Mouse (Mus musculus) layer of hippocampus, adult 9-10 months (tissue): ENCODE data around the gene Mkrn2.

Experiments used
- DNase-seq: peaks from one replicate; pipeline ENCODE4 v3.0.0; 2022; ENCODE audit warnings: low spot score

The Mkrn2 gene

DNA sequence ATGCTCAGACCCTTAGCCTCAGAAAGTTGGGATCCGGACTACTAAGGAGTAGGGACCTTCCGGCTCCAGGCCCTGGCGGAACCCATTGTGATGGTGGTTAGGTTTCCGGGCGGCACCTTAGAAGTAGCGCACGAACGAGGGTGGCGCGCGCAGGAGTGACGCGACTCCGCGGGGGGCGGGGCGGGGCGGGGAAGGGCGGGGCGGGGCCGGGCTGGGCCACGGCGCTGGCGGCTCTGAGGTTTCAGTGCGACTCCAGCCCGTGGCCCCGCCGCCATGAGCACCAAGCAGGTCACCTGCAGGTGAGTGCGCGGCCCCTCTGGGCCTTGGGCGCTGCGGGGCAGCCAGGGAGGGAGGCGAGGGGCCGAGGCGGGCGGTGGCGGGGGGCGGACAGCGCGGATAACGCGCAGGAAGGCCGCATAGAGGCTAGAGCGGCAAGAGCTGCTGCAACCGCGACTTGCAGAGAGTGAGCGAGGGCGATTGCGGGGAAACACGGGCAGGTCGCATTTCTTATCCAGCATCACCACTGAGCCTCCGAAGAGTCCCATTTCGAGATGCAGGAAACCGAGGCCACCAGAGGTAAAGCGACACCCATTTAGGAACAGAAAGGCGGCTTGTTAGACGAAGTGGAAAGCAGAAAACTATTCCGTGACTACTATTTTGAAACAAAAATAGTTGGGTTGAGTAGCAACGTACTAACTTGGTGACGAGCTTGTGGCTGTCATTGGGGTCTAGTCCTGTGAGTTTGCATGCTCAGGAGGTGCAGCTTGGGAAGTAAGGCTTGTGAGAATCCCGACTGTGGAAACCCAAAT, at the start of gene Mkrn2:
Gene Mkrn2 (plus strand): TSS at position 188 of the 809 bp plus-strand sequence.
- DNase-seq, result peak; percentile 51

DNA sequence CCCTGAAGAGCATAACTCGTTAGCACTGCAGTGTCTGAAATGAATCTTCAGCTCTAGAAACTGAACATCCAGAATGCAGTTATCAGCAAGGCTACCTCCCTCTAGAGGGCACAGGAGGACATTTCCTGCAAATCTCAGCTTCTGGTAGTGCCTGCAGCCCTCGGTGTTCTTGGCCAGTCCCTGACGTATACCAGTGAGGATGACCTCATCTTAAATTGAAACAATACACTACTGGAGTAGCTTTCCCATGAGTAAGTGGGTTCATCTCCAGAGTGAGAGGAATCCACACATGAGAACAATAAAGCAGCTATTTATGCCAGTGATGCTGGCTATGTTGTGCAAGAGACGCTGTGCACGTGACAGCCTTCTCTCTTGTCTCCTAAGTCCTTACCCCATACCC, 46.2 kb upstream of the Mkrn2 start:
- DNase-seq, result no peak

DNA sequence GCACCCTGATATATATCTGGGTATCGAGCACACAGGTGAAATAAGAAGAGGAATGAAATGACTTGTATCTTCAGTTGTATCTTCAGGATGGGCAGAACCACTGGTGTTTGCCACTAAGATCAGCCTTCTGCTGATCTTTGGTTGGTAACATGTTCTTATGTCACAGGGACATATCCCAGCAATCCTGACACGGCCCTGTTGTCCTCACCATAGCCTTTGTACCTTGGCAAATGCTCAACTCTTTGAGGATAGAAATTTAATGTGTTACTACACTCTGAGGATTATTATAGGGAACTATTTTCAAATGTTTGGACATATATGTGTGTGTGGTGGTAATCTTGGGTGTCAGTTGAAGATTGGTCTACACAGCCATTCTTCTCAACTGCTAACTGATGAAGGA, 43.5 kb upstream of the Mkrn2 start:
- no peak for DNase-seq

DNA sequence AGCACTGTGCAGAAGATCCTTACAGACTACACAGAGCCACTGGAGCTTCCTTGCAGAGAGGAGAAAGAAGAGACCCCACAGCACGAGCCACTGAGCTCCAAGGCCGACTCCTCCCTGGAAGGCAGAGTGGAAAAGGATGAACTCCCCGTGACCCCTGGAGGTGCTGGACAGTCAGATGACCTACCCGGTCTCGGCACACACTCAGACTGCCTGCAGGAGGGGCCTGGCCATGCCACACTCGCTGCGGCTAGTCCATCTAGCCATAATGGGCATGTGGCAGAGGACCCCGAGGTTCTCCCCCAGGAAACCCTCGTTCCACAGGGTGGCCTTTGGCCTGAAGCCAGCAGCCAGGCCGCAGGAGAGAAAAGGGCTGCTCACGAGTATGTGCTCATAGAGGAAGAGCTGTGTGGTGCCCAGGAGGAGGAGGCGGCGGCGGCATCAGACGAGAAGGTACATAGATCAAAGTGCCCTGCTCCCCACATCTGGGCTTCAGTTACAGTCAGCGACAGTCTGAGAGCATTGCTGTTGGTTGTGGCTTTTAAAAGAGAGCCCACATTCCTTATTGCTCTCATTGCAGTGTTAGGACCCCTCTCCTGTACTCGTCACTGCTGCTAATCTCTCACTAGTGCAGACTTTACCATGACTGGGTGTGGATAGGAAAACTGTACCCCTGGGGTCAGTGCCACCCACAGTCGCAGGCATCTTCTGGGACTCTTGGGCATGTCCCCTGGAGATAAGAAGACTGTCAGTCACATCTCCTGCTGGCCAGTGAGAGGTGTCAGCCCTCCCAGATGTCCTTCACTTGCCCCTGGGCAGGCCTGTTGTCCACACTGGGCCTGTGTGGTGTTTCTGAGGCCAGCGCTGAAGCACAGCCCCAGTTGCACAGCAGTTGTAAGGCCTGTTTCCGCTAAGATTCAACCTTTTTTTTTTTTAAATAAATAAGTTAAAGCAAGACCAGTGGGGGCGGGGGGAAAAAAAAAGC, 41.8 kb upstream of the Mkrn2 start:
- no peak for DNase-seq

DNA sequence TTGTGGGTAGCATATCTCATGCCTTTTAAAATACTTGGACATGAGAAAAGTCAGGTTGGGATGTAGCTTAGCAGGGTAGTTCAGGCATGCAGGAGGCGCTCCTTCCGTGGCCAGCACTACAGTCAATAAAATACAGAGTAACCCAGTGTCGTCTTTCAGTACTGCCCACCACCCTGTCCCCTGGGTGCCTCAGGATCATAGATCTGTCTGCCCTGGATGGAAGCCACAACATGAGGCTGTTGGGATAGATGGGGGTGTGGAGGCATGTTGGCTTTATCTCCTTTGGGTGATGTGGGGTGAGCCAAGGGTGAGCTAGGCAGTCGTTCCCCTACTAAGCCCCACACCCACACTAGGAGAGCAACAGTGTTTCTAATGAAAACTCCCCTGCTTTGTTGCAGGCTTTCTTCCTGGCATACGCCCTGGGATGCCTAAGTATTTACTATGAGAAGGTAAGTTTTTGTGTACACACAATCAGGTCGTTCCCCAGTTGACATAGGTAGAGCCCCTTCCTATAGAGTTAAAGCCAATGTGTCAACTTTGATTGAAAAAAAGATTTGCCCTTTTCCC, 36.1 kb upstream of the Mkrn2 start:
- DNase-seq, result no peak

DNA sequence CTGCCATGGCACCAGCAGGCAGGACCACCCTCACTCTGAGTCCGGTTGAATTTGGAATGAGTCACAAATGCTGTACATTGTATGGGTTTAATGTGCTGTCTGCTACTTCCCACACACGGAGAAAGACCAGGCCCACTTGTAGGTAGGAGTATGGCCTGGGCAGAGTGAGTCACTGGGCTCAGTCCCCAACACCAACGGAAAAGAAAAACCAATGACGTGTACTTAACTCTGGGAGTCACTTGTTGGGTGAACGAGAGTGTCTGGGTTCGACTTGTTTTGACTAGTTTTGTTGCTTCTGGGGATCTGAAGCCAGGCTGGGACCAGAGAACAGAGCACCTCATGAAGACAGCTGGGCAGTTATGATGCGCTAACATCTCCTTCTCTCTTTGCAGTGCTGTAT, 27.5 kb upstream of the Mkrn2 start:
- DNase-seq, result no peak

DNA sequence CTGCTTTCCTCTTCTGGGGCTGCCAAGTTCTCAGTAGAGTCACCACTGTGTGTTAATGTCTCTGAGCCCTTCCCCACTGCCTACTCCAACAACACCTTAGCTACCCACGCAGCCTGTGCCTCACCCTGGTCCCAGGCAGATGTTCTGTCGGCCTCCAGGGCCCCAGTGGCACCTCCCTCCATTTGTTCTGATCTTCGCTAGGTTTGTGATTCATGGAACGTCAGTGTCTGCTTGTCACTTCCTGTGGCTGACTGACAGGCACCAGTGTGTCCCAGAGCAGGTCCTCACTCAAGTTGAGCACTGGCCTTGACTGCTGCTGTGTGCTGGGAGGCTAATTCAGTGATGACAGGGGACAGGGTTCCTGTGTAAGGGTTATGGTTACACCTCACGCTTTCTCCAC, 24.3 kb upstream of the Mkrn2 start:
- no peak for DNase-seq

DNA sequence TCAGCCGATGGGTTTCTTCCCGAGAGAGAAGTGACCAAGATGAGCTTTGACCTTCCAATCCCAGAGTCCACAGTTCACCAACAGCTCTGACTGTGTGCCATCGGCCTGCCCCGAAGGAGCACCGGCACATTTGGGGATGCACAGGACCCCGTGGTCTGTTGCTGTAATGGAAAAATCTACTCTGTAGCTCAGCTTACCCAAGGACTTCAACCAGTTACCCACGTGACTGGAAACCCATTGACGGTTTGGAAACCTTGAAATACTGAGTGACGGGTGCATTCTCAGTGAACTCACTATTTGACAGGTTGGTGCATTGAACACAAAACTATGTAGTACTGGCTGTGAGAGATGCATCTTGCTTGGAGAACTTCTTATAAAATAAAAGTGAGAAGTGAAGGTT, 23.8 kb upstream of the Mkrn2 start:
- no peak for DNase-seq

DNA sequence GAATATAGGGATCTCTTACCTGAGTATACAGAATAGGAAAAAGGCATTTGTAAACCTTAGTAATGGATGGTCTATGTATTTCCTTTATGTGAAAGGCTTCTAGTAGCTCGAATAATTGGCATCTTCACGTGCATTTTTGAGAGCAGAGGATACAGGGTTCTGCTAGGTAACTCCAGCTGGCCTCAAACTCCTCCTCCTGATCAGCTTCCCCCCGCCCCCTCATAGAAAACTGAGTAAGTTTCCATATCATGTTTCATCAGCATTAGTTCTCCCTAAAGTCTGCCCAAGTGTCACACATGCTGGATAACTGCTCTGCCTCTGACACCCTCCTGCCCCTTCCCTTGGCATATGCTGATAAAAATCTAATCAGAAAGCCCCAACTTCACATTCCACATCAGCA, 20.9 kb upstream of the Mkrn2 start:
- DNase-seq, result no peak

DNA sequence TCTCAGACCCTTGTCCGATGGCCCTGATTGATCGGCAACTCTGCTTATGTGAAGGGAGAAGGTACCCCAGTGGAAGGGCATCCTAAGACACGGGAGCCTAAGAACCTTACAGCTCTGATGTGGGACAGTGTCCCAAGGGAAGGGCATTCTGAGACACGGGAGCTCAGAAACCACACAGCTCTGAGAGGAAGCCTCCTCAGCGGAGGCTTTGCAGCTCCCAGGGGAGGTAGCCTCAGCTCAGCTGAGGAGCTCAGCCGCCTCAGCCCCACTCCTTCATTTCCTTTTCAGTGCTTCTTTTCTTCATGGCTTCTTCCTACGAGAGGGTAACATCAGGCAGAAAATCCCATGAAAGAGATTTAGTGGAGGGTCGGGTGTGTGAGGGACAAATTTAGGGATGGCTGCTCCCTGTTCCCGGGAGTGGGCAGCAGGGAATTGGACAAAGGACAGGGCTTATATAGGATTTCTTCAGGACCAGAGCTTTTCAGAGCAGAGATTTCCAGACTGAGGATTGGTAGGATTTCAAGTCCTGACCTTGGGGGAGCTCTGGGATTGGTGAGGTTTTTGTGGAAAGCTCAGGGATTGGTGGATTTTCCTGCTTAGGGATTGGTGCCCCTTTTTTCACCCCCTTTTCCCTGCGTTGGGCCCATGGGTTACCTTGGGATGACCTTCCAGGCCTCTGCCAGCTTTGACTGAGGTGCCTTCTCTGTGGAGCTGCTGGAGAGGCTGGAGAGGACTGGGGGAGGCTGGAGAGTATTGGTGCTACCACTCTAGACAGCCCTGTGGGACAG, 19.2 kb upstream of the Mkrn2 start:
- DNase-seq, result no peak

DNA sequence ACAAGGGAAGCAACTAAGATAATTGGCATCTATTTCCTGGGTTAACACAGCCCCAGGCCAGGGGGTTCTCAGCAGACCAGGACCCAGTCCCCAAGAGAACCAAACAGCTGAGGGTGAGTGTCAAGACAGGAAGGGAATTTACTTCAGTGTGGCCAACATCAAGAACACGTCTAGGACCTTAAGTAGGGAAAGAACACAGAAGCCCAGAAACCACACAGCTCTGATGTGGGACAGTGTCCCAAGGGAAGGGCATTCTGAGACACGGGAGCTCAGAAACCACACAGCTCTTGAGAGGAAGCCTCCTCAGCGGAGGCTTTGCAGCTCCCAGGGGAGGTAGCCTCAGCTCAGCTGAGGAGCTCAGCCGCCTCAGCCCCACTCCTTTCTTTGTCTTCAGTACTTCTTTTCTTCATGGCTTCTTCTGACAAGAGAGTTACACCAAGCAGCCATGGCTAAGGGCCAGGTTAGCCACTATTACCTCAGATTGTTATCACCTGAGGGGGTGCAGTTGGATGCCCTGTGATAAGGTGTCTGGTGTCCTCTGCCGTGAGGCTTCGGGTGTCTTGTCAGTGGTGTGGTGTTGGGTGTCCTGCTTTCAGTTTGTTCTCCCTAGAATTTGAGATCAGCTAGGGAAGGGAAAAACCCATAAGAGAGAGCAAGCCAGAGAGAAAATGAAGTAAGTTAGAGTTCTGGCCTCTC, 18.1 kb upstream of the Mkrn2 start:
- no peak for DNase-seq

DNA sequence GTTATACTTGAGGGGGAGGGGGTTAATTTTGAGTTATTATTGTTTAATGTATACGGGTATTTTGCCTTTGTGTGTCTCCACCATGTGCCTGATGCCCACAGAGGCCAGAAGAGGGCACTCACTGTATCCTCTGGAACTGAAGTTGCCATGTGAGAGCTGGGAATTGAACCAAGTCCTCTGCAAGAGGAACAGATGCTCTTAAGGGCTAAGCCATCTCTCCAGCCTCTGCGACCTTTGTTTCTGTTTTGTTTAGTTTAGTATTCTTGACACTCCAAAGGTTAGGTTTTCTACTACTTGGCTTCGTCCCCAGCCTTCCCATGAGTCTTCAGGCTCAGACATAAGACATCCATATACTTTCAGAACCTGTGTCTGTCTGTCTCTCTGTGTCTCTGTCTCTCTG, 17.5 kb upstream of the Mkrn2 start:
- DNase-seq, result no peak

DNA sequence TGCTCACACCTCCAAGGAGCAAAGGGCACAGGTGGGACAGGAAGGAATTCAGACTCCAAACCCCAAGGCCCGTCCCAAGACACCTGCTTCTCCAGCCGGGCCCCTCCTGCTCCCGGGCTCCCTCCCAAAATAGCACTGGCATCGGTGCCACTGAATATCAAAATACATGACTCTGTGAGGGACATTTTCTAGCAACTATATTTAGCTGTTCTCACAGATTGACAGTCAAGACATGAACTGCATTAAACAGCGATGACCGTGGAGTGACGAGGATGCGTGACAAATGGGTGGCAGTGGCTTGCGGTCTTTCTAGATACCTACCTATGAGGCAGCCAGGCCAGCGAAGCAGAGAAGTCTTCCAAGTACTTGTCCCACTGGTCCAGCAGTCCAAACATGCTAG, 15.4 kb upstream of the Mkrn2 start:
- DNase-seq, result no peak

DNA sequence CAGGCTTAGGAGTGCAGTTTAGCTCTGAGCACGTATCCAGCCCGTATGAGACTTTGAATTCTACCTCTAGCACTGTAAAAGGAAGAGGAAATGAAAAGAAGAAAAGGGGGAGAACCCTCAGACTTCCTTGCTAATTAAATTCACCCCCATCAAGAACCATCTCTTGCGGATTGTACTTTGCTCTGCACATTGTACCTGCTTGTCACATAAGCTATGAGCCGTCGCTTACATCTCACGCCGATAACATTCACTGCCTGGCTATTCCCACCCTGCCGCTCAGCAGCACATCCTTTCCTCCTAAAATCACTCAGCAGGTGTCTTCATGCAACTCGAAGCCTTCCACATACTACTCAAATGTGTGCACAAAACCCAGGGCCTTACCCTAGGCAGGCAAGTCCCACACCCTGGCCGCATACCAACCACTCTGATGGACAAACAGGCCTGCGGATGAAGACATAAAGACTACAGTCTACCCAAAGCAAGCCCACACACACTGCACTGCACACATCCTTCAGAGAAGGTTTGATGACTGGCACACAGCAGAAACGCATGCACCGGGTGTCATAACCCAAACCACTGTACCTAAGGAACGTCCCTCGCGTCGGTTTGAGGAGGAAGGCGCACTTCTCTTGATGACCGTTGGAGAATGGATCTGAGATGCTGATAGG, 9.9 kb upstream of the Mkrn2 start:
- DNase-seq, result no peak

DNA sequence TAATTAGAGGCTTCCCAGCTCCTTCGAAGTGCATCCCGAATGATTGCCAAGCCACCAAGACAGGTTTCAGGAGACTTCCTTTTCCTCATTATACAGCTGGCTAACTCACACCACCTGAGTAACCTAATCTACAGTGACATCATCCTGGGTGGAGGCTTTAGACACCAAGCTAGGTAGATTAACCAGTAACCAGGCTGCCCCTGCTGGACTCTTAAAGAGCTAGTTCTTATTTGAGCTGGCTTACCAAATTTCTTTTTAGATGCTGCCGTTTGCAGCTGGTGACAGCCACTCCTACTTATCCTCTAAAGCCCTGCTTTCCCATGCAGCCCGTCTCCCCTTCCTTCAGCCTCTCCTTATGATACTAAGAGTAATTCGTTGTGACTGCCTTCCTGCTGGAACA, 9.2 kb upstream of the Mkrn2 start, which contains the start of gene Mkrn2os:
Gene Mkrn2os (minus strand): TSS at position 119 of the 400 bp plus-strand sequence.
- no peak for DNase-seq

DNA sequence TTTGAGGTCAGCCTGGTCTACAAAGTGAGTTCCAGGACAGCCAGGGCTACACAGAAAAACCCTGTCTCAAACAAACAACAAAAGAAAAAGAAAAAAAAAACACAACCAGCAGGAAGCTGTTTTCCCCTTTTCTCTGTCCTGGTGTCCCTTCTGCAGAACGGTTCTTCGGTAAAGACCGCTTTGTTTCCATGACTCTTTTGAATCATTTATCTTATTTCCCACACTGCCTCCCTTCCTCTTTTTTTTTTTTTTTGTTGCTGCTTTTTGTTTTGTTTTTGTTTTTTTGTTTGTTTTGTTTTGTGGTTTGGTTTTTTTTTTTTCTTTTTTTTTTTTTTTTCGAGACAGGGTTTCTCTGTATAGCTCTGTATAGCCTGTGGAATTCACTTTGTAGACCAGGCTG, 8.4 kb upstream of the Mkrn2 start:
- DNase-seq, result no peak

DNA sequence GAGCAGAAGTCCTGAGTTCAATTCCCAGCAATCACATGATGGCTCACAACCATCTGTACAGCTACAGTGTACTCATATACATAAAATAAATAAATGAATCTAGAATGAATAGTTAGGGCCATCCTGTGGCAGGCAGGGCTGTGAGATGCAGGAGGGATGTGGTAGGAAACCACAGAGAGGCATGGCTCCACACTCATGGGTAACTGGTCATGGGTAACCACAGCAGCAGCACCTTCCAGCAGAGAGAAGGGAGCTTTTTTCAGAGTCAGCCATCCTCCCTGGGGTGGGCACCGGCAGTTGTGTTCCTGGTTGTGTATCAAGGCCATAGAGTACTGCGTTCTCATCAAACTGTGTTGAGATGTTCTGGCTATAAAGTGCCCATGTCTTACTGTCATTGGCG, 7.2 kb upstream of the Mkrn2 start:
- no peak for DNase-seq

DNA sequence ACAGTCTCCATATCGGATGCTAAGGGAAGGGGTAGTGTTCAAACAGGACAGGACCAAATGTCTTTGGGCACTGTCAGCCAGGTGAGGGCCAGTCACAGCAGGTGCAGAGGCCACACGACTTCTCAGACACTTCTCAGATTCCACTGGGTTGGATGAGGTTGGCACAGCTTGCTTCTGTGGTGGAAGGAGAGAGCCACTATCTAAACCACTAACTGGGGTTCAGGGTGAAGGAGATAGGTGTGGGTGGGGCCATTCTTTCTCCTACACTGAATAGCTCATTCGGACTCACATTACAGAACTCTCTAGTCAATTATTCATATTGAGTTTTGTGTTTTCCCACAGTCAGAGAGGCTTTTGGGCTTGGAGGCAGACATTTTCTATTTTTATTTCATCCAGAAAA, 6.0 kb upstream of the Mkrn2 start:
- DNase-seq, result no peak

DNA sequence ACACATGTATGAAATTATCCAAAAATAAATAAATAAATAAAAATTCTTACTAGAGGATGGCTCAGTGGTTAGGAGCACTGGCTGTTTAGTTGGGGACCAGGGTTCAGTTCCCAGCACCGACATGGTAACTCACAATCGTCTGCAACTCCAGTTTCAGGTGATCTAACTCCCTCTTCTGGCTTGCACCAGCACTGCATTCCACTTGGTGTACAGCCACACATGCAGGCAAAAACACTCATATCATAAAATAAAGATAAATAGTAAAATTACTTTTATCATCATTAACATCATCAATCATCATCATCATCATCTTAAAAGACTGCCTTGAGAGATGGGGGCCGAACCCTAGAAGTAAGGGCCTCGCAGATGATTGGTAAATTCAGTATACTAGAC, 384 bp upstream of the Mkrn2 start:
- DNase-seq, result no peak

DNA sequence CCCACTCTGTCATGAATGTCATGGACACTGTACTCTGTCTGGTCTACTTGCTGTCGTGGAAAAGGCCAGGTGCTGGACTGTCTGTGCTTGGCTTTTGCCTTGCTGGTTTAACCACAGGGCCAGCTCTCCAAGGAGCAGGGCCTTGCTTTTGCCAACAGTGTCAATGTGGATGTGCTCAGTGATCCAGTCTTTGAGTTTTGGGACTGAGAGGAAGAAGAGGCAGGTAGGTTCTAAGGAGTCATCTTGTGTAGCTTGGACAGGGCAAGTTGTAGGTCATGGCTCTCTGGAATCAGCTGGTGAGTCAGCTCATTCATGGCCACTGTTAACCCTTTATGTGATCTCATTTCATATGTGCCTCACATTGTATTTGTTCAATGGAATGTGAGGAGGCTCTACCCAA, 4.8 kb downstream of the Mkrn2 start:
- no peak for DNase-seq

DNA sequence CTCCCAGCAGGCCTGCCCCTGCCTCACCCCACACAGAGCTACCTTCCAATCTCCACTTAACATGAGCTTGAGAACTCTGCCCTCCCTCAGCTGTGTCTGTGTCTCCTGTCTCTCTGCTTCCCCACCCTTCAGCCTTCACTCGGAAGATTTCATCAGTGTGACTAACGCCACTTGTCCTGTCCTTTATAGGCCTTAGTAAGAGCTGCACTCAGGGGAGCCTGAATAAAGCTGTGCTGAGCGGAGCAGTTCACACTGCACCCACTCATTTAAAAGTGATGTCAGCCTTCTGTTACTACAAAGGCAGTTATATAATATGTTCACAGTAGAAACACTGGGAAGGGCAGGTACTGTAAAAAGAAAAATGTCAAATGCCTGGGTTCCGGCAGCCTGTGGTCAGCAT, 5.7 kb downstream of the Mkrn2 start:
- DNase-seq, result no peak
